Mouse (Mus musculus) layer of hippocampus, adult 18-20 months (tissue): ENCODE measurements around the gene Rhbdf2. TPM values are rescaled to one million over a fixed set of nuclear protein-coding genes. Genes with fewer than 3 reads are reported as not detected.
A peak's percentile ranks its signal among the peaks of the same experiment; 100 is the strongest.

ENCODE experiments used
- DNase-seq, 2 experiments: peaks; one replicate each; pipeline ENCODE4 v3.0.0; 2022; ENCODE audit warnings: low spot score in 2 of 2
- total RNA-seq, 2 experiments: library from RNA; stranded (reverse); gene quantifications; 2 replicates each; pipeline ENCODE4 v1.2.3; 2021

Gene Rhbdf2
- total RNA-seq, 2 experiments from 2014 or later = 1.1 to 1.3 TPM

GRCm38 (mm10) chr11:116660181-116660580 lies 33.4 kb upstream of the Rhbdf2 start:
- DNase-seq = no peak

GRCm38 (mm10) chr11:116659027-116659621 lies 32.3 kb upstream of the Rhbdf2 start:
- DNase-seq = no peak

GRCm38 (mm10) chr11:116658238-116658637 lies 31.4 kb upstream of the Rhbdf2 start:
- no peak for DNase-seq

GRCm38 (mm10) chr11:116657311-116658223 lies 30.7 kb upstream of the Rhbdf2 start:
- peak; percentile 82 to 87 for DNase-seq

- no peak for DNase-seq
Observed at GRCm38 (mm10) chr11:116656348-116657191, 29.8 kb upstream of the Rhbdf2 start.

- DNase-seq = no peak
Observed at GRCm38 (mm10) chr11:116654255-116654821, 27.5 kb upstream of the Rhbdf2 start, which contains the start of gene Cygb. TSS of gene Cygb (minus strand) at chr11:116654313.

- DNase-seq = no peak
Observed at GRCm38 (mm10) chr11:116653709-116654221, 26.9 kb upstream of the Rhbdf2 start.

- no peak for DNase-seq
Observed at GRCm38 (mm10) chr11:116653234-116653633, 26.4 kb upstream of the Rhbdf2 start, which contains the start of gene Prcd. TSS of gene Prcd (plus strand) at chr11:116653534.

GRCm38 (mm10) chr11:116652330-116653098 lies 25.7 kb upstream of the Rhbdf2 start:
- DNase-seq = peak in 1 of 2 experiments; percentile 19

- DNase-seq = peak in 1 of 2 experiments; percentile 20
Observed at GRCm38 (mm10) chr11:116651339-116651738, 24.5 kb upstream of the Rhbdf2 start.

GRCm38 (mm10) chr11:116650811-116651210 lies 24.0 kb upstream of the Rhbdf2 start:
- DNase-seq = no peak

- DNase-seq = no peak
Observed at GRCm38 (mm10) chr11:116649711-116650337, 23.0 kb upstream of the Rhbdf2 start.

GRCm38 (mm10) chr11:116648976-116649375 lies 22.2 kb upstream of the Rhbdf2 start:
- DNase-seq = no peak

- no peak for DNase-seq
Observed at GRCm38 (mm10) chr11:116648213-116648921, 21.5 kb upstream of the Rhbdf2 start.

GRCm38 (mm10) chr11:116647340-116647991 lies 20.6 kb upstream of the Rhbdf2 start:
- no peak for DNase-seq

- no peak for DNase-seq
Observed at GRCm38 (mm10) chr11:116646771-116647170, 20.0 kb upstream of the Rhbdf2 start.

GRCm38 (mm10) chr11:116646136-116646535 lies 19.3 kb upstream of the Rhbdf2 start:
- no peak for DNase-seq

GRCm38 (mm10) chr11:116645446-116646110 lies 18.8 kb upstream of the Rhbdf2 start:
- DNase-seq = no peak
